Mouse (Mus musculus) hindbrain, postnatal 0 days (tissue): ENCODE measurements around the gene Ebf1. TPM values are rescaled to one million over a fixed set of nuclear protein-coding genes. Genes with fewer than 3 reads are reported as not detected.

Experiments used
- ATAC-seq: fragments of 200-750 bp; cut with Nextera tagmentation; 2 replicates; pipeline ENCODE4 v1.8.0; 2017; ENCODE audit warnings: mild to moderate bottlenecking, moderate TSS enrichment, moderate library complexity
- DNase-seq: peaks from one replicate; pipeline ENCODE4 v3.0.0-alpha.2; 2015; ENCODE audit warnings: low spot score
- H3K27ac ChIP-seq: fragments of 300-500 bp; sonication (generic); 2 replicates; pipeline ENCODE4 v1.5.1; 2014; ENCODE audit warnings: mild to moderate bottlenecking
- H3K27me3 ChIP-seq: fragments of 300-500 bp; sonication (generic); 2 replicates; pipeline ENCODE4 v1.6.1; 2014; ENCODE audit warnings: low read length, mixed read lengths; ENCODE audit not compliant: insufficient read depth
- H3K36me3 ChIP-seq: fragments of 300-500 bp; sonication (generic); 2 replicates; pipeline ENCODE4 v1.6.1; 2014; ENCODE audit warnings: low read length, mixed read lengths; ENCODE audit not compliant: insufficient read depth
- H3K4me1 ChIP-seq: fragments of 300-500 bp; sonication (generic); 2 replicates; pipeline ENCODE4 v1.6.1; 2014; ENCODE audit warnings: antibody characterized with exemption, low read length, mixed read lengths; ENCODE audit not compliant: insufficient read depth
- H3K4me2 ChIP-seq: fragments of 300-500 bp; sonication (generic); 2 replicates; pipeline ENCODE4 v1.6.1; 2014; ENCODE audit warnings: low read depth, mild to moderate bottlenecking, low read length, moderate library complexity, mixed read lengths
- H3K4me3 ChIP-seq: fragments of 300-500 bp; sonication (generic); 2 replicates; pipeline ENCODE4 v1.5.1; 2014; ENCODE audit warnings: low read length
- H3K9ac ChIP-seq: fragments of 300-500 bp; sonication (generic); replicated peaks from 2 replicates; pipeline ENCODE4 v1.6.1; 2014; ENCODE audit warnings: mild to moderate bottlenecking, low read length, moderate library complexity, mixed read lengths
- H3K9me3 ChIP-seq: fragments of 300-500 bp; sonication (generic); 2 replicates; pipeline ENCODE4 v1.6.1; 2016; ENCODE audit warnings: low read length, mixed read lengths
- CTCF ChIP-seq: IDR thresholded peaks from 2 replicates; pipeline ENCODE4 v1.5.1; 2016; ENCODE audit warnings: antibody characterized with exemption, control low read depth, low read depth
- WGBS: fragments of 180-500 bp; shearing (Covaris S2); extraction: QIAGEN DNeasy Blood & Tissue Kit; methylation state at CpG from one replicate; pipeline ENCODE4 v1.1.7; 2014; 5-methylcytosine and 5-hydroxymethylcytosine counted together
- polyA plus RNA-seq: library from polyadenylated mRNA; unstranded; fragments of >200 nt; fragmentation: Nextera tagmentation; extraction: Ambion mirVana; gene quantifications from 2 replicates; pipeline ENCODE4 v1.2.1, GENCODE M21; 2015
- total RNA-seq: library from RNA; depleted of rRNA; stranded (reverse); fragments of >200 nt; gene quantifications from 2 replicates; pipeline ENCODE4 v1.2.3, GENCODE M21; 2014

Ebf1 gene
- total and polyA plus RNA-seq, 2 experiments from 2014 or later, result 67.1 to 71.7 TPM

GRCm38 (mm10) chr11:44969011-44969410, 351.9 kb downstream of the Ebf1 start:
- ATAC-seq (no peak), DNase-seq (no peak)
- no peak overlapping the region for H3K4me2 ChIP-seq
- H3K27me3 ChIP-seq, result no peaks in the 10 kb centered on the region
- no peak overlapping the region for H3K27ac ChIP-seq
- H3K36me3 ChIP-seq, result no peaks in the 10 kb centered on the region
- H3K4me1 ChIP-seq, result no peaks in the 10 kb centered on the region
- 54% methylated on average over 4 of the region's 4 CpGs for WGBS
- H3K9ac ChIP-seq, result no peak overlapping the region
- no peaks in the 10 kb centered on the region for H3K9me3 ChIP-seq
- TF ChIP-seq CTCF, result no peak
- no peak overlapping the region for H3K4me3 ChIP-seq

DNA sequence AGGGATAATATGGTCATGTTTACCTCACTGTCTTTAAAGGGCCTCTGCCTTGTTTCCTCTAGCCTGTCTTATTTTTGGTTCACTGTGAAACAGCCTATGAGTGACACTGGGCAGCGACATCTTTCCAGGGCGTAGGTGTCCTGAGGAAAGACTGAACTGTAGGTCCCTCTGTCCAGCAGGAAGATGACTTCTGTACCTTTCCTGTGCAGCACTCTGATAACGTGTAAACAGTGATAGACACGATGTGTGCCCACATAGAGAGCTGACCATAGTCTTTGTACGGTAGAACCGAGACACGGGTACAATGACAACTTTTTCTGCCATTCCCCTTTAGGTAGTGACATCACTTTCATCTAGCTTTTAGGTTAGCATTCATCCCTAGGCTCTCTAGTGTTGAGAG, 357.2 kb downstream of the Ebf1 start:
- Histone ChIP-seq H3K4me2 (no peak overlapping the region), H3K27ac (no peak overlapping the region)

DNA sequence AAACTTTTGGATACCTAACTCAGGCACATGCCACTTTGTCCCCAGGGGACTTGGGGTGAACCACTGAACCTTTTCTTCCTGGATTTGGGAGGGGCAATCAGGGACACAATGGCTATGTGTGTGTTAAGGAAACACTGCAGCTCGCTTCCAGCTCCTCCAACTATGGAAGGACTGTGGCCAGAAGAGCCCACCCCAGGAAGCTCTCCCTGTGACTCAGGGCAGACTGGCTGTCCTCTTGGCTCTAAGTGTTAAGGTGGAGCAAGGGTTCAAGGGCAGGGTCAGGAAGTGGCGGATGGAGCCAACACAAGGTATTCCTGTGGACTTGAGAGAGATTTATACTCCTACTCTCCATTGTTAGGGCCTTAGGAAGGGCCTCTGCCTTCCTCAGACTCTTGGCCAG, 358.0 kb downstream of the Ebf1 start:
- Histone ChIP-seq H3K9me3 (no peaks in the 10 kb centered on the region), H3K4me3 (no peak overlapping the region), H3K9ac (no peak overlapping the region), H3K27me3 (no peaks in the 10 kb centered on the region), H3K4me2 (no peak overlapping the region), H3K4me1 (peaks cover 11% of the 10 kb centered on the region; the same call in 1 of the 2 replicates), H3K36me3 (no peaks in the 10 kb centered on the region), H3K27ac (no peak overlapping the region)
- DNase-seq, result no peak
- WGBS, result 66% methylated on average over 2 of the region's 2 CpGs
- no peak for ATAC-seq
- TF ChIP-seq CTCF, result no peak

More for the DNA sequence above, 357.2 kb downstream of the Ebf1 start:
- Histone ChIP-seq H3K9me3 (no peaks in the 10 kb centered on the region), H3K4me1 (peaks cover 11% of the 10 kb centered on the region; the same call in 1 of the 2 replicates), H3K9ac (no peak overlapping the region), H3K27me3 (no peaks in the 10 kb centered on the region), H3K4me3 (no peak overlapping the region), H3K36me3 (no peaks in the 10 kb centered on the region)
- TF ChIP-seq CTCF, result no peak
- ATAC-seq (no peak), DNase-seq (no peak)
- WGBS, result 87% methylated on average over 7 of the region's 7 CpGs

DNA sequence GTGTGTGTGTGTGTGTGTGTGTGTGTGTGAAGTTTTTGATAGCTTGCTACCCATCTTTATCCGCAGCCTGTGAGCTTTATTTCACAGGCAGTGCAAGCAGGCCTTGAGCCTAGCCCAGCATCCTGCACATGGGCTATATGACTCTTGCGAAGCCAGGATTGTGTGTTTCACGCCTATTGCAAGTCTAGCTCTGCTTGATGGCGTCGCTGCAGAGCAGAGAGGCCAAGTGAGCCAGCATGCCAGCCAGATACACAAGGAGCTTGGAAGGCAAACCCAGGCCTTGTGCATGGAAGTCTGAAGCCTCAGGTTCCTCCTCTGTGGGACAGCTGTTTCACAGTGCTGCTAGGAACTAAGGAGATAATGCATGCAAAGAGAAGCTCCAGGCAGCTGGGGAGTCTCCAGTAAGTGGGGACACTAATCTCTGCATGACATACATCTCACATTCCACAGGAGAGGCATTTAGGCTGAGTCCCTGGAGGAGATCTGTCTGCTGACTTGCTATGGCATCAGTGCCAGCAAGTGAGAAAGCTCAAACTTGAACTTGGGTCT, 359.2 kb downstream of the Ebf1 start:
- H3K36me3 ChIP-seq, result no peaks in the 10 kb centered on the region
- peaks cover 11% of the 10 kb centered on the region; the same call in 1 of the 2 replicates for H3K4me1 ChIP-seq
- DNase-seq, result peak; percentile 15

DNA sequence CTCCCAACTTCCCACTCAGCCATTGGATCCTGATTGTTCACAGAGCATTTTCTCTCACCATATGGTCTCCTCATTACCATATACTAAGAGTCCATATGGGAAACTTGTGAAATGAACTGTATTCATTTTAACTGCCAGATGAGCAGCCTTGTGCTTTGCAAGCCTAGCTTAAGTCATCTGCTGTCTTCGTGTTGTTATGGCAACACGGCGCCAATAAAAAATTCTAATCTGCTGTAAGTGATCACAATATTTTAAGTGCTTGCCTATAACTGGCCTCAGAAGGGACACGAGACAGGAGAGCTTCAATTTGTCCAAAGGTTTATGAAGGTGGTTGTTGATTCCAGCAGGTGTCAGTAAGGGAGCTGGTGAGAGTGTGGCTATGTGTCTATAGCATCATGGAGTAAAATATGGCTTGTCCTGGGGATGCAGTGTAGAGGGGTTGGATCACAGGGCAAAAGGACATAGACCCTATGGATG, 360.8 kb downstream of the Ebf1 start:
- Histone ChIP-seq H3K4me1 (peaks cover 11% of the 10 kb centered on the region; the same call in 1 of the 2 replicates), H3K36me3 (no peaks in the 10 kb centered on the region), H3K4me2 (no peak overlapping the region), H3K9ac (no peak overlapping the region), H3K4me3 (no peak overlapping the region), H3K27ac (peak overlapping the region; percentile 8; the same call in 1 of the 2 replicates), H3K9me3 (no peaks in the 10 kb centered on the region), H3K27me3 (no peaks in the 10 kb centered on the region)
- WGBS, result 44% methylated on average over 4 of the region's 4 CpGs
- DNase-seq, result peak; percentile 61
- peak; percentile 13; the same call in 1 of the 2 replicates for TF ChIP-seq CTCF
- ATAC-seq, result peak; percentile 54

More for the DNA sequence above, 359.2 kb downstream of the Ebf1 start:
- no peaks in the 10 kb centered on the region for H3K27me3 ChIP-seq
- WGBS, result 67% methylated on average over 5 of the region's 5 CpGs
- H3K4me2 ChIP-seq, result no peak overlapping the region
- no peaks in the 10 kb centered on the region for H3K9me3 ChIP-seq
- ATAC-seq, result no peak
- no peak overlapping the region for H3K9ac ChIP-seq
- no peak overlapping the region for H3K4me3 ChIP-seq
- no peak for TF ChIP-seq CTCF
- no peak overlapping the region; the same call in 1 of the 2 replicates for H3K27ac ChIP-seq

- Histone ChIP-seq H3K9me3 (no peaks in the 10 kb centered on the region), H3K36me3 (no peaks in the 10 kb centered on the region), H3K9ac (no peak overlapping the region), H3K27ac (no peak overlapping the region), H3K27me3 (no peaks in the 10 kb centered on the region), H3K4me2 (no peak overlapping the region), H3K4me1 (peaks cover 11% of the 10 kb centered on the region; the same call in 1 of the 2 replicates), H3K4me3 (no peak overlapping the region)
- 69% methylated on average over 5 of the region's 5 CpGs for WGBS
- no peak for TF ChIP-seq CTCF
- DNase-seq (no peak), ATAC-seq (no peak)
Observed at GRCm38 (mm10) chr11:44979391-44979790, 362.3 kb downstream of the Ebf1 start.

DNA sequence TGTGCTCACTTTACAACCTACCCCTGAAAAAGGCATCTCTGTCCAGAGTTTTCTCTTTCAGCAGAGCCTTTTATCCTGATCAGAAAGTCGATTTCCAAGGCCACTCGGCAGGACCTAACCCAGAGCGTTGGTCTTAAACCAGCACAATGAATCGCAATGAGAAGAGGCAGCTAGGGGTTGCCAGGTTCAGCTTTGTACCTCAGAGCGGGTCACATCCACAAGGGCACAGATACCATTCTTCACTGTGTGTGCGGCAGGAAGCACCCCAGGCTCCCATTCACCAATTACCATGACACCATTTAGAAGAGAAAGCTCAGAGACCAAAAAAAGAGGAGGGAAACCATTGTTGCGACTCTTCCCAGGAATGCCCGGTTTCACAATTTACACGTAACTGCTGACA, 365.1 kb downstream of the Ebf1 start:
- no peak overlapping the region for H3K4me3 ChIP-seq
- DNase-seq (no peak), ATAC-seq (no peak)
- H3K4me2 ChIP-seq, result no peak overlapping the region
- H3K4me1 ChIP-seq, result peaks cover 6% of the 10 kb centered on the region; the same call in 1 of the 2 replicates
- H3K9ac ChIP-seq, result no peak overlapping the region
- TF ChIP-seq CTCF, result no peak
- no peaks in the 10 kb centered on the region for H3K27me3 ChIP-seq
- no peaks in the 10 kb centered on the region for H3K9me3 ChIP-seq
- no peak overlapping the region for H3K27ac ChIP-seq
- 27% methylated on average over 9 of the region's 9 CpGs for WGBS
- no peaks in the 10 kb centered on the region for H3K36me3 ChIP-seq
